Mouse (Mus musculus) stomach, embryonic 14.5 days (tissue): ENCODE data around the gene Il17rb. TPM values are rescaled to one million over a fixed set of nuclear protein-coding genes. Genes with fewer than 3 reads are reported as not detected.

Source experiments
- ATAC-seq: fragments of 200-750 bp; cut with Nextera tagmentation; 2 replicates; pipeline ENCODE4 v1.8.0; 2017; ENCODE audit warnings: low read depth, moderate TSS enrichment; ENCODE audit not compliant: insufficient number of reproducible peaks, insufficient read depth, low FRiP score
- H3K27ac ChIP-seq: fragments of 300-500 bp; sonication (generic); 2 replicates; pipeline ENCODE4 v1.5.1; 2014; ENCODE audit warnings: mild to moderate bottlenecking, low read length, moderate library complexity, mixed read lengths
- H3K27me3 ChIP-seq: fragments of 300-500 bp; sonication (generic); 2 replicates; pipeline ENCODE4 v1.6.1; 2014; ENCODE audit warnings: low read length, control low read depth, mixed read lengths; ENCODE audit not compliant: control insufficient read depth, insufficient read depth
- H3K36me3 ChIP-seq: fragments of 300-500 bp; sonication (generic); 2 replicates; pipeline ENCODE4 v1.6.1; 2014; ENCODE audit warnings: mild to moderate bottlenecking, control low read depth, low read length, moderate library complexity, mixed read lengths; ENCODE audit not compliant: control insufficient read depth, insufficient read depth
- H3K4me1 ChIP-seq: fragments of 300-500 bp; sonication (generic); 2 replicates; pipeline ENCODE4 v1.6.1; 2014; ENCODE audit warnings: low read length, control low read depth, mixed read lengths; ENCODE audit not compliant: control insufficient read depth, insufficient read depth
- H3K4me2 ChIP-seq: fragments of 300-500 bp; sonication (generic); replicated peaks from 2 replicates; pipeline ENCODE4 v1.6.1; 2014; ENCODE audit warnings: low read depth, low read length, control low read depth
- H3K4me3 ChIP-seq: fragments of 300-500 bp; sonication (generic); 2 replicates; pipeline ENCODE4 v1.5.1; 2014; ENCODE audit warnings: low read depth, low read length, control low read depth
- H3K9ac ChIP-seq: fragments of 300-500 bp; sonication (generic); replicated peaks from 2 replicates; pipeline ENCODE4 v1.6.1; 2014; ENCODE audit warnings: low read depth, mild to moderate bottlenecking, control low read depth, low read length, moderate library complexity, mixed read lengths
- H3K9me3 ChIP-seq: fragments of 300-500 bp; sonication (generic); 2 replicates; pipeline ENCODE4 v1.6.1; 2016; ENCODE audit warnings: low read depth, low read length, control low read depth; ENCODE audit not compliant: control insufficient read depth
- WGBS: fragments of 180-500 bp; shearing (Covaris S2); extraction: QIAGEN DNeasy Blood & Tissue Kit; methylation state at CpG from one replicate; pipeline ENCODE4 v1.1.7; 2014; 5-methylcytosine and 5-hydroxymethylcytosine counted together
- polyA plus RNA-seq: library from polyadenylated mRNA; unstranded; fragments of >200 nt; fragmentation: Nextera tagmentation; extraction: Ambion mirVana; gene quantifications from 2 replicates; pipeline ENCODE4 v1.2.1, GENCODE M21; 2014

Gene Il17rb
- polyA plus RNA-seq, 1 experiment from 2014 or later: 0.94 TPM

- Histone ChIP-seq H3K4me2 (no peak overlapping the region), H3K4me1 (peaks cover 5% of the 10 kb centered on the region; the same call in 1 of the 2 replicates), H3K4me3 (no peak overlapping the region), H3K9me3 (no peaks in the 10 kb centered on the region), H3K36me3 (no peaks in the 10 kb centered on the region), H3K27me3 (0 out of 2 replicates have a peak, but pooled peaks cover 2% of the 10 kb centered on the region), H3K9ac (no peak overlapping the region), H3K27ac (no peak overlapping the region)
- no peak for ATAC-seq
- 68% methylated on average over 10 of the region's 10 CpGs for WGBS
Measured at GRCm38 (mm10) chr14:30011886-30012560, 3.3 kb upstream of the Il17rb start.

GRCm38 (mm10) chr14:30009864-30010560 lies 1.3 kb upstream of the Il17rb start:
- no peak for ATAC-seq
- Histone ChIP-seq H3K4me3 (no peak overlapping the region), H3K4me1 (peaks cover 5% of the 10 kb centered on the region; the same call in 1 of the 2 replicates), H3K27ac (no peak overlapping the region), H3K36me3 (no peaks in the 10 kb centered on the region), H3K27me3 (0 out of 2 replicates have a peak, but pooled peaks cover 2% of the 10 kb centered on the region), H3K9ac (no peak overlapping the region), H3K9me3 (no peaks in the 10 kb centered on the region), H3K4me2 (no peak overlapping the region)
- WGBS: 62% methylated on average over 10 of the region's 10 CpGs

- ATAC-seq: no peak
- 84% methylated on average over 3 of the region's 3 CpGs for WGBS
Measured at GRCm38 (mm10) chr14:29999475-29999811, 9.3 kb downstream of the Il17rb start.

GRCm38 (mm10) chr14:29998747-29999474 lies 9.8 kb downstream of the Il17rb start:
- no peaks in the 10 kb centered on the region for H3K9me3 ChIP-seq
- WGBS: 77% methylated on average over 13 of the region's 13 CpGs
- H3K4me1 ChIP-seq: no peaks in the 10 kb centered on the region
- H3K27ac ChIP-seq: no peak overlapping the region
- ATAC-seq: no peak
- H3K36me3 ChIP-seq: peaks cover 25% of the 10 kb centered on the region
- no peak overlapping the region for H3K4me3 ChIP-seq
- no peaks in the 10 kb centered on the region for H3K27me3 ChIP-seq
- H3K9ac ChIP-seq: no peak overlapping the region
- no peak overlapping the region for H3K4me2 ChIP-seq

More at GRCm38 (mm10) chr14:29999475-29999811, 9.3 kb downstream of the Il17rb start:
- H3K27me3 ChIP-seq: no peaks in the 10 kb centered on the region
- no peaks in the 10 kb centered on the region for H3K4me1 ChIP-seq
- no peak overlapping the region for H3K4me2 ChIP-seq
- no peaks in the 10 kb centered on the region for H3K9me3 ChIP-seq
- H3K4me3 ChIP-seq: no peak overlapping the region
- no peak overlapping the region for H3K27ac ChIP-seq
- no peak overlapping the region for H3K9ac ChIP-seq
- H3K36me3 ChIP-seq: peaks cover 19% of the 10 kb centered on the region

- Histone ChIP-seq H3K4me3 (no peak overlapping the region), H3K4me2 (no peak overlapping the region), H3K27ac (no peak overlapping the region), H3K4me1 (no peaks in the 10 kb centered on the region), H3K36me3 (peaks cover 40% of the 10 kb centered on the region), H3K9me3 (no peaks in the 10 kb centered on the region), H3K9ac (no peak overlapping the region), H3K27me3 (no peaks in the 10 kb centered on the region)
- ATAC-seq: no peak
Measured at GRCm38 (mm10) chr14:29997345-29997744, 11.4 kb downstream of the Il17rb start.

- Histone ChIP-seq H3K27me3 (no peaks in the 10 kb centered on the region), H3K9ac (no peak overlapping the region), H3K27ac (no peak overlapping the region), H3K4me1 (no peaks in the 10 kb centered on the region), H3K36me3 (peaks cover 51% of the 10 kb centered on the region), H3K9me3 (no peaks in the 10 kb centered on the region), H3K4me2 (no peak overlapping the region), H3K4me3 (no peak overlapping the region)
- ATAC-seq: no peak; the same call in 1 of the 2 replicates
- 87% methylated on average over 11 of the region's 11 CpGs for WGBS
Measured at GRCm38 (mm10) chr14:29996000-29996751, 12.5 kb downstream of the Il17rb start.

- Histone ChIP-seq H3K27me3 (no peaks in the 10 kb centered on the region), H3K4me3 (no peak overlapping the region), H3K9ac (no peak overlapping the region), H3K27ac (no peak overlapping the region), H3K4me1 (no peaks in the 10 kb centered on the region), H3K36me3 (peaks cover 63% of the 10 kb centered on the region), H3K9me3 (no peaks in the 10 kb centered on the region), H3K4me2 (no peak overlapping the region)
- WGBS: 91% methylated on average over 4 of the region's 4 CpGs
- ATAC-seq: no peak
Measured at GRCm38 (mm10) chr14:29994976-29995375, 13.7 kb downstream of the Il17rb start.

GRCm38 (mm10) chr14:29988337-29988736 lies 20.4 kb downstream of the Il17rb start:
- H3K4me3 ChIP-seq: no peak overlapping the region
- no peak overlapping the region for H3K27ac ChIP-seq
- no peak overlapping the region for H3K9ac ChIP-seq
- no peak overlapping the region for H3K4me2 ChIP-seq
- H3K36me3 ChIP-seq: peaks cover 98% of the 10 kb centered on the region
- ATAC-seq: no peak
- H3K4me1 ChIP-seq: no peaks in the 10 kb centered on the region
- H3K9me3 ChIP-seq: no peaks in the 10 kb centered on the region
- H3K27me3 ChIP-seq: no peaks in the 10 kb centered on the region
- WGBS: 93% methylated on average over 4 of the region's 4 CpGs
